Mouse (Mus musculus): Measurements from ENCODE around the gene Gm20503. TPM values are rescaled to one million over a fixed set of nuclear protein-coding genes. Genes with fewer than 3 reads are reported as not detected.

Gene Gm20503
- polyA plus RNA-seq, 1 experiment from 2014 or later = 11.4 TPM

- H3K4me3 ChIP-seq = no peak overlapping the region
- no peak for ATAC-seq
- no peak overlapping the region for H3K9ac ChIP-seq
- H3K27ac ChIP-seq = no peak overlapping the region
- peaks cover 72% of the 10 kb centered on the region for H3K4me1 ChIP-seq
- 0 out of 2 replicates have a peak overlapping the region, but pooled peaks have one; percentile 5 for H3K4me2 ChIP-seq
- no peaks in the 10 kb centered on the region for H3K27me3 ChIP-seq (replicated peaks)
- H3K9me3 ChIP-seq (replicated peaks) = no peaks in the 10 kb centered on the region
- H3K36me3 ChIP-seq = peaks cover 7% of the 10 kb centered on the region; the same call in 1 of the 2 replicates
- 38% methylated on average over 7 of the region's 7 CpGs for WGBS (ENCODE audit: insufficient replicate concordance)
These were observed 6.2 kb downstream of the Gm20503 start for GRCm38 (mm10) chr4:59009186-59009585.

GRCm38 (mm10) chr4:59009696-59010095 lies 6.7 kb downstream of the Gm20503 start:
- no peak overlapping the region for H3K4me3 ChIP-seq
- H3K9ac ChIP-seq = no peak overlapping the region
- no peak overlapping the region for H3K27ac ChIP-seq
- no peak for ATAC-seq
- WGBS (ENCODE audit: insufficient replicate concordance) = 31% methylated on average over 4 of the region's 4 CpGs
- no peak overlapping the region for H3K4me2 ChIP-seq
- no peaks in the 10 kb centered on the region for H3K27me3 ChIP-seq (replicated peaks)
- H3K9me3 ChIP-seq (replicated peaks) = no peaks in the 10 kb centered on the region
- H3K4me1 ChIP-seq = peaks cover 67% of the 10 kb centered on the region
- peaks cover 8% of the 10 kb centered on the region; the same call in 1 of the 2 replicates for H3K36me3 ChIP-seq

GRCm38 (mm10) chr4:59011446-59011845 lies 8.4 kb downstream of the Gm20503 start:
- H3K27ac ChIP-seq = peak overlapping the region; percentile 42; the same call in 1 of the 2 replicates

GRCm38 (mm10) chr4:59015181-59015580 lies 12.2 kb downstream of the Gm20503 start:
- H3K4me3 ChIP-seq = no peak overlapping the region
- WGBS (ENCODE audit: insufficient replicate concordance) = 84% methylated on average over 3 of the region's 3 CpGs
- H3K4me1 ChIP-seq = peaks cover 28% of the 10 kb centered on the region
- no peak overlapping the region for H3K27ac ChIP-seq
- no peak overlapping the region for H3K9ac ChIP-seq
- H3K4me2 ChIP-seq = no peak overlapping the region
- no peaks in the 10 kb centered on the region for H3K9me3 ChIP-seq (replicated peaks)
- H3K27me3 ChIP-seq (replicated peaks) = no peaks in the 10 kb centered on the region
- no peak for ATAC-seq
- H3K36me3 ChIP-seq = peaks cover 32% of the 10 kb centered on the region

More at GRCm38 (mm10) chr4:59011446-59011845, 8.4 kb downstream of the Gm20503 start:
- no peak overlapping the region for H3K4me2 ChIP-seq
- WGBS (ENCODE audit: insufficient replicate concordance) = 54% methylated on average over 3 of the region's 3 CpGs
- H3K4me1 ChIP-seq = peaks cover 51% of the 10 kb centered on the region
- H3K27me3 ChIP-seq (replicated peaks) = no peaks in the 10 kb centered on the region
- no peak overlapping the region for H3K9ac ChIP-seq
- peaks cover 8% of the 10 kb centered on the region; the same call in 1 of the 2 replicates for H3K36me3 ChIP-seq
- H3K4me3 ChIP-seq = no peak overlapping the region
- ATAC-seq = 0 out of 2 replicates have a peak, but pooled peaks have one; percentile 21
- no peaks in the 10 kb centered on the region for H3K9me3 ChIP-seq (replicated peaks)

GRCm38 (mm10) chr4:59016922-59017321 lies 13.9 kb downstream of the Gm20503 start:
- Histone ChIP-seq H3K9me3 (replicated peaks) (no peaks in the 10 kb centered on the region), H3K9ac (no peak overlapping the region), H3K4me1 (peaks cover 10% of the 10 kb centered on the region), H3K4me2 (no peak overlapping the region), H3K36me3 (peaks cover 46% of the 10 kb centered on the region), H3K4me3 (no peak overlapping the region), H3K27me3 (replicated peaks) (no peaks in the 10 kb centered on the region), H3K27ac (no peak overlapping the region)
- 59% methylated on average over 2 of the region's 2 CpGs for WGBS (ENCODE audit: insufficient replicate concordance)
- ATAC-seq = 0 out of 2 replicates have a peak, but pooled peaks have one; percentile 40

- Histone ChIP-seq H3K4me1 (peaks cover 18% of the 10 kb centered on the region), H3K4me3 (peak overlapping the region; percentile 81), H3K9me3 (replicated peaks) (no peaks in the 10 kb centered on the region), H3K9ac (peak overlapping the region; percentile 81), H3K4me2 (peak overlapping the region; percentile 97), H3K36me3 (no peaks in the 10 kb centered on the region), H3K27ac (no peak overlapping the region), H3K27me3 (replicated peaks) (no peaks in the 10 kb centered on the region)
- no peak for ATAC-seq
- WGBS (ENCODE audit: insufficient replicate concordance) = 71% methylated on average over 10 of the region's 10 CpGs
These were observed 31.4 kb downstream of the Gm20503 start for GRCm38 (mm10) chr4:59034325-59034917.

- Histone ChIP-seq H3K36me3 (no peaks in the 10 kb centered on the region), H3K27ac (peak within 1 kb of the TSS; percentile 63), H3K4me1 (peaks cover 18% of the 10 kb centered on the region), H3K27me3 (replicated peaks) (no peaks in the 10 kb centered on the region), H3K4me3 (peak within 1 kb of the TSS; percentile 81), H3K9me3 (replicated peaks) (no peaks in the 10 kb centered on the region), H3K4me2 (peak within 1 kb of the TSS; percentile 97), H3K9ac (peak within 1 kb of the TSS; percentile 81)
- 4% methylated on average over 76 of the region's 76 CpGs for WGBS (ENCODE audit: insufficient replicate concordance)
- peak; percentile 84 for ATAC-seq
These were observed 32.1 kb downstream of the Gm20503 start, which contains the start of gene Gng10 for GRCm38 (mm10) chr4:59034918-59035785. Gene Gng10, plus strand, starts transcription at chr4:59035088.

GRCm38 (mm10) chr4:59035786-59036350 lies 32.9 kb downstream of the Gm20503 start:
- ATAC-seq = no peak
- Histone ChIP-seq H3K4me2 (peak overlapping the region; percentile 97), H3K9ac (peak overlapping the region; percentile 81; the same call in 1 of the 2 replicates), H3K4me3 (peak overlapping the region; percentile 81), H3K36me3 (no peaks in the 10 kb centered on the region), H3K27ac (no peak overlapping the region), H3K4me1 (peaks cover 18% of the 10 kb centered on the region), H3K9me3 (replicated peaks) (no peaks in the 10 kb centered on the region), H3K27me3 (replicated peaks) (no peaks in the 10 kb centered on the region)
- WGBS (ENCODE audit: insufficient replicate concordance) = 63% methylated on average over 18 of the region's 18 CpGs

GRCm38 (mm10) chr4:59036490-59037127 lies 33.6 kb downstream of the Gm20503 start:
- H3K4me3 ChIP-seq = 0 out of 2 replicates have a peak overlapping the region, but pooled peaks have one; percentile 5
- H3K4me1 ChIP-seq = peaks cover 18% of the 10 kb centered on the region
- peak; percentile 42 for ATAC-seq
- H3K27me3 ChIP-seq (replicated peaks) = no peaks in the 10 kb centered on the region
- H3K4me2 ChIP-seq = peak overlapping the region; percentile 97
- H3K9ac ChIP-seq = no peak overlapping the region
- 20% methylated on average over 13 of the region's 13 CpGs for WGBS (ENCODE audit: insufficient replicate concordance)
- H3K27ac ChIP-seq = no peak overlapping the region
- H3K9me3 ChIP-seq (replicated peaks) = no peaks in the 10 kb centered on the region
- H3K36me3 ChIP-seq = no peaks in the 10 kb centered on the region

GRCm38 (mm10) chr4:59037525-59037924 lies 34.5 kb downstream of the Gm20503 start:
- no peaks in the 10 kb centered on the region for H3K27me3 ChIP-seq (replicated peaks)
- 61% methylated on average over 3 of the region's 3 CpGs for WGBS (ENCODE audit: insufficient replicate concordance)
- ATAC-seq = no peak

More at GRCm38 (mm10) chr4:59037525-59037924, 34.5 kb downstream of the Gm20503 start:
- no peak overlapping the region for H3K27ac ChIP-seq
- H3K9ac ChIP-seq = no peak overlapping the region
- 0 out of 2 replicates have a peak, but pooled peaks cover 2% of the 10 kb centered on the region for H3K36me3 ChIP-seq
- no peak overlapping the region for H3K4me2 ChIP-seq
- no peaks in the 10 kb centered on the region for H3K9me3 ChIP-seq (replicated peaks)
- H3K4me1 ChIP-seq = peaks cover 18% of the 10 kb centered on the region
- H3K4me3 ChIP-seq = no peak overlapping the region
